Mouse (Mus musculus) thymus, adult 2 months (tissue): ENCODE results near the gene Zdhhc9.

Experiments
- CTCF ChIP-seq: fragments of 200-500 bp; IDR thresholded peaks from 2 replicates; pipeline ENCODE4 v1.5.1; 2012; ENCODE audit warnings: mild to moderate bottlenecking, control low read depth, low read length, moderate library complexity, borderline replicate concordance; ENCODE audit not compliant: control insufficient read depth, poor library complexity, insufficient read depth; ENCODE audit errors: extremely low read depth
- POLR2A ChIP-seq: fragments of 200-500 bp; IDR thresholded peaks from 2 replicates; pipeline ENCODE4 v1.6.1; 2012; ENCODE audit warnings: mild to moderate bottlenecking, low read length, control low read depth, moderate library complexity; ENCODE audit not compliant: control insufficient read depth, poor library complexity, insufficient read depth; ENCODE audit errors: extremely low read depth

- TF ChIP-seq CTCF (no peak), POLR2A (no peak)
Measured at GRCm38 (mm10) chrX:48153414-48153813, 55.3 kb downstream of the Zdhhc9 start.
